Mouse (Mus musculus) midbrain, embryonic 16.5 days (tissue): ENCODE results near the gene Neto2. TPM values are rescaled to one million over a fixed set of nuclear protein-coding genes. Genes with fewer than 3 reads are reported as not detected.

Experiments used
- ATAC-seq: fragments of 200-750 bp; cut with Nextera tagmentation; 2 replicates; pipeline ENCODE4 v1.8.0; 2017; ENCODE audit warnings: moderate TSS enrichment
- H3K27ac ChIP-seq: fragments of 300-500 bp; sonication (generic); 2 replicates; pipeline ENCODE4 v1.5.1; 2014; ENCODE audit warnings: mild to moderate bottlenecking, low read length, mixed read lengths
- H3K27me3 ChIP-seq: fragments of 300-500 bp; sonication (generic); 2 replicates; pipeline ENCODE4 v1.6.1; 2014; ENCODE audit warnings: low read depth, low read length, mixed read lengths; ENCODE audit not compliant: control insufficient read depth, insufficient read depth
- H3K36me3 ChIP-seq: fragments of 300-500 bp; sonication (generic); 2 replicates; pipeline ENCODE4 v1.6.1; 2014; ENCODE audit warnings: mild to moderate bottlenecking, low read length, moderate library complexity, mixed read lengths; ENCODE audit not compliant: control insufficient read depth, insufficient read depth
- H3K4me1 ChIP-seq: fragments of 300-500 bp; sonication (generic); 2 replicates; pipeline ENCODE4 v1.6.1; 2014; ENCODE audit warnings: mild to moderate bottlenecking, low read length, mixed read lengths; ENCODE audit not compliant: control insufficient read depth, insufficient read depth
- H3K4me2 ChIP-seq: fragments of 300-500 bp; sonication (generic); 2 replicates; pipeline ENCODE4 v1.6.1; 2014; ENCODE audit warnings: mild to moderate bottlenecking, low read length, mixed read lengths
- H3K4me3 ChIP-seq: fragments of 300-500 bp; sonication (generic); 2 replicates; pipeline ENCODE4 v1.5.1; 2014; ENCODE audit warnings: low read depth, mild to moderate bottlenecking, low read length, moderate library complexity, mixed read lengths
- H3K9ac ChIP-seq: fragments of 300-500 bp; sonication (generic); 2 replicates; pipeline ENCODE4 v1.6.1; 2014; ENCODE audit warnings: low read depth, low read length, mixed read lengths
- H3K9me3 ChIP-seq: fragments of 300-500 bp; sonication (generic); replicated peaks from 2 replicates; pipeline ENCODE4 v1.6.1; 2014; ENCODE audit warnings: mild to moderate bottlenecking, low read length, mixed read lengths; ENCODE audit not compliant: control insufficient read depth, poor library complexity, severe bottlenecking
- WGBS: fragments of 180-500 bp; shearing (Covaris S2); extraction: QIAGEN DNeasy Blood & Tissue Kit; methylation state at CpG from one replicate; pipeline ENCODE4 v1.1.7; 2014; 5-methylcytosine and 5-hydroxymethylcytosine counted together
- polyA plus RNA-seq: library from polyadenylated mRNA; unstranded; fragments of >200 nt; fragmentation: Nextera tagmentation; extraction: Ambion mirVana; gene quantifications from 2 replicates; pipeline ENCODE4 v1.2.1, GENCODE M21; 2015

The Neto2 gene
- polyA plus RNA-seq, 1 experiment from 2014 or later: 61.7 TPM

DNA sequence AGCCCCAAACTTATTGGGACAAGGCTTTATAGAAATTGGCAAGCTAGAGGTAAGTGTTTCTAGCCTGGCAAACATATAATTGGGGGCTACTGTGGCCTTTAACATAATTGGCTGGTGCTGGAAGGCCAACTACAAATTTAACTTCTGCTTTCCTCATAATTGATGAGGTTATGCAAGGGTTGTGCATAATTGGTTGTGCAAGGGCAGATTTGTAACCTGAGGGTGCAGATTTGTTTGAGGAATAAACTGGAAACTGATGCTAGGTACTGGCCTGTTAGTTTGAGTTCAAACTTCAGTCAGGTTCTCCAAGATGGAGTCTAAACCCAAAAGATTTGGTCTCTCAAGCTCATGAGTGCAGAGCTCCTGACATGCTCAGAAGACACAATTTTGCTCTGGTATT, 92.9 kb downstream of the Neto2 start:
- H3K9ac ChIP-seq: no peak overlapping the region
- no peak overlapping the region for H3K27ac ChIP-seq
- H3K27me3 ChIP-seq: no peaks in the 10 kb centered on the region
- no peak overlapping the region for H3K4me2 ChIP-seq
- H3K4me3 ChIP-seq: no peak overlapping the region
- H3K9me3 ChIP-seq: no peaks in the 10 kb centered on the region
- H3K4me1 ChIP-seq: no peaks in the 10 kb centered on the region
- H3K36me3 ChIP-seq: no peaks in the 10 kb centered on the region
- no peak for ATAC-seq

DNA sequence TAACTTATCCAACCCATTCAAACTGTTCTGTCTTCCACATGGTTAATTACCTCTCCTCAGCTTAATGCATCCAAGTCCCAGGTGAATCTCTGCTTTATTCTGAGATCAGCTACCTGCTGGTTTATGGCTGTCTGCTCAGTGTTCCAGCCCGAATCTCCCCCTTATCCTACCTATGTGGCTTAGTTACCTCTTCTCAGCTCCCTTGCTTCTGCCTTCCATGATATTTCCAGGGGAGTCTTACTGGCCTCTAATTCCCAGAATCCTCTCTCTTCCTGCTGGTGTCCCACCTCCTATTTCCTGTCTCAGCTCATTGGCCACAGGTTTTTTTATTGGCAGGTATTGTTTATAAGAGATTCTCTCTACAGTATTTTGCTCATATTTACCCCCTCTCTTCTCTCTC, 93.8 kb downstream of the Neto2 start:
- Histone ChIP-seq H3K4me3 (no peak overlapping the region), H3K27me3 (no peaks in the 10 kb centered on the region), H3K4me1 (no peaks in the 10 kb centered on the region), H3K27ac (no peak overlapping the region), H3K36me3 (no peaks in the 10 kb centered on the region), H3K9me3 (no peaks in the 10 kb centered on the region), H3K4me2 (no peak overlapping the region), H3K9ac (no peak overlapping the region)
- no peak for ATAC-seq
- WGBS: 86% methylated on average over 1 of the region's 1 CpGs

DNA sequence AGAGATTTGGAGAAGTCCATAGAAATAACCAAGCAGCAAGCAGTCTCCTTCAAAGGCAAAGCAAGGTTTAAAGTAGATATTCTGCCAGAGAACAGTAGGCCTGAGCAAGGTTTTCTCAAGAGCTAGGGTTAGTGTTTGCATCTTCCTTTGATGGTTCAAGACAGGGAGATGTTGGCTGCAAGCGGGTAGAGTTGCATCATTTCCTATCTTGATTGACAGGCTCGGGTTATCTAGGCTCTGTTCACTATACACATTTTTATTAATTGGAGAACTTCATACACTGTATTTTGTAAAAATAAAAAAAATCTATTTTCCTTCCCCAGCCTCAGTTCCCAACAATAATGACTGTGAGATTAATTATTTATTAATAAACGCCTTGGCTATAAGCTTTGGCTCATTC, 94.2 kb downstream of the Neto2 start:
- ATAC-seq: no peak
- WGBS: 95% methylated on average over 3 of the region's 3 CpGs
- H3K27me3 ChIP-seq: no peaks in the 10 kb centered on the region
- no peak overlapping the region for H3K4me3 ChIP-seq
- H3K4me2 ChIP-seq: no peak overlapping the region
- H3K4me1 ChIP-seq: no peaks in the 10 kb centered on the region
- no peak overlapping the region for H3K27ac ChIP-seq
- no peaks in the 10 kb centered on the region for H3K36me3 ChIP-seq
- no peak overlapping the region for H3K9ac ChIP-seq
- no peaks in the 10 kb centered on the region for H3K9me3 ChIP-seq

DNA sequence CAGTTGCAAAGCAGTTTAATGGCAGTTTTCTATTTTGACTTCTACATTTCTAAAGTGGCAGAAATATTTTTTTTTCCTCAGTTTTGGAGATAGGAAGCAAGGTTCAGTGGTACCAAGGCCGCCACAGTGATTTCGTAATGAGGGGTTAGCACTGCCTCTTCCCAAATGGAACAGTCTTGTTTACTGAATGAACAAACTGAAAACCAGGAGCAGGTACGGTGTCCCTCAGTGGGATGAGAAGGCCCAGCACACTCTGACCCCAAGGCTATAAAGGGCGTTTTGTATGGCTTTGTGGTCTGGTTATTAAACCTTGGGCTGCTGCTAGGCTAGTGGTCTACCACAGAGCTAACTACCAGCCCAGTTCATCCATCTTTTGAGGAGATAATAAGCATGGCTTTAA, 96.5 kb downstream of the Neto2 start:
- H3K36me3 ChIP-seq: no peaks in the 10 kb centered on the region
- no peaks in the 10 kb centered on the region for H3K9me3 ChIP-seq
- H3K27me3 ChIP-seq: no peaks in the 10 kb centered on the region
- WGBS: 89% methylated on average over 4 of the region's 4 CpGs
- H3K4me2 ChIP-seq: no peak overlapping the region
- no peaks in the 10 kb centered on the region for H3K4me1 ChIP-seq
- H3K9ac ChIP-seq: no peak overlapping the region
- ATAC-seq: no peak
- no peak overlapping the region for H3K4me3 ChIP-seq
- H3K27ac ChIP-seq: no peak overlapping the region

DNA sequence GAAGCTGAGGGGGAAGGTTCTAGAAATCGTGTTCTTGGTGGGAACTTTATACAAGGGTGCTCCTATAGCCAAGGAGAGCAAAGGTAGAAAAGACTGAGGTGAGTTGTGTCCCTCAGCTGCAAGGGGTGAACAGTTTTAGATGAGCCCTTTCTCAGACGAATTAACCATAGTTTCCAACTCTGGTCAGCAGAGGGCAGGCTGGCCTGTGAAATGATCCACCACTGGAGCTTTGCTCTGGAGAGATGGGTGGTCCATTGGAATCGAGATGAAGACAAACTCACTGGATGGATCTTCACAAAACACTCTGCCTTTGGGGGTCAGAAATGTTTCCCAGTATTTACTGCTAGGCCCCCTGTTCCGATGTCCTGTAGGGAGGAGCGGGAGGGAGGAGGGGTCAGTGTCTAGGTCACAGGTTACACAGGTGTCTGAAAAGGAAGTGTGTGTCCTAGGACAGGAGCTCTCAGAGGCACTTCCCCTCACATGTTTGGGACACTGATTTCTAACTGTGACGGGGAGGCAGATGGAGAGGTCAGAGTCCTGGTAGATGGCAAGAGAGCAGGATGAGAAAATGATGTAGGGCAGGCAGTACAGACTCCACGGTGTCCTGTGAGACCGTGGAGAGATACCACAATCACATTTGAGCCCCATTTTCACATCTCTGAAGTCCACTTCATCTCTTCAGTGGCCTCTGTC, 97.4 kb downstream of the Neto2 start:
- Histone ChIP-seq H3K9me3 (no peaks in the 10 kb centered on the region), H3K9ac (no peak overlapping the region), H3K27ac (no peak overlapping the region), H3K4me3 (no peak overlapping the region), H3K27me3 (no peaks in the 10 kb centered on the region), H3K4me2 (no peak overlapping the region), H3K4me1 (no peaks in the 10 kb centered on the region), H3K36me3 (no peaks in the 10 kb centered on the region)
- WGBS: 36% methylated on average over 8 of the region's 8 CpGs
- ATAC-seq: no peak

DNA sequence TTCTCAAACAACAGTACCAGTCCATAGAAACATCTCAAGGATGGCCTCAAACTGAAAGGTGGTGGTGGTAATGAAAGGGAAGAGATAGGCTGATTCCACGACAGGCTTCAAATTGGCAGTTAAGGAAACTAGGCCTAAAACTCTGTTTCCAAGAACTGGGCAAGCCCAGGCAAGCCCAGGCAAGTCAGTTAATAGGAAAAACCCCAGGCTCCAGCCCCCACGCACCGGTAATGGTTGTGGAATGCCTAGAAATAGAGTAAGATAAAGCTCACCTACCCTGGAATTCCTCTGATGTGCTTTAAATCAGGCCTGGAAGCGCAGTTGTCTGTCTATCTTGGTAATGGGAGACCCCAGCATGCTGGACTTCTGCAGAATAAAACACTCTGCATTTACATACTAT, 98.0 kb downstream of the Neto2 start:
- no peaks in the 10 kb centered on the region for H3K36me3 ChIP-seq
- no peak for ATAC-seq
- no peaks in the 10 kb centered on the region for H3K4me1 ChIP-seq
- no peak overlapping the region for H3K9ac ChIP-seq
- H3K4me2 ChIP-seq: no peak overlapping the region
- WGBS: 80% methylated on average over 4 of the region's 4 CpGs
- no peaks in the 10 kb centered on the region for H3K27me3 ChIP-seq
- no peaks in the 10 kb centered on the region for H3K9me3 ChIP-seq
- H3K4me3 ChIP-seq: no peak overlapping the region
- H3K27ac ChIP-seq: no peak overlapping the region

DNA sequence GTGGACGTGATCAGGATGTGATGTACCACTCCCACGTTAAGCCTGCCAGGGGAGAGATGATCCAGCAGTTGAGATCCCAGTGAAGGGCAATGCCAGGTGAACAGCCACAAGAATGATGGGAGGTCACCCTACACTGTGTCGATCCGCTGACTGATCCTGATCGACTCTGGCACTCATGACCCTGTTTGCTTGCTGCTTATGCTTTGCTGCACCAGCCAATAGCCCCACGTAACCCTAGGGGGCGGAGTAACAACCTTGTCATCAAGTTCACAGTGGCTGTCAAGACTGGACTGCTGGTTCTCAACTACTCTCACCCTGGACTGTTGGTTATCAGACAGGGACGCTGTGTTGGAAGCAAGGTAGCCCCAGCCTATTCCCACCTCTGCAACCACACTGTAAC, 99.0 kb downstream of the Neto2 start:
- 86% methylated on average over 8 of the region's 8 CpGs for WGBS

DNA sequence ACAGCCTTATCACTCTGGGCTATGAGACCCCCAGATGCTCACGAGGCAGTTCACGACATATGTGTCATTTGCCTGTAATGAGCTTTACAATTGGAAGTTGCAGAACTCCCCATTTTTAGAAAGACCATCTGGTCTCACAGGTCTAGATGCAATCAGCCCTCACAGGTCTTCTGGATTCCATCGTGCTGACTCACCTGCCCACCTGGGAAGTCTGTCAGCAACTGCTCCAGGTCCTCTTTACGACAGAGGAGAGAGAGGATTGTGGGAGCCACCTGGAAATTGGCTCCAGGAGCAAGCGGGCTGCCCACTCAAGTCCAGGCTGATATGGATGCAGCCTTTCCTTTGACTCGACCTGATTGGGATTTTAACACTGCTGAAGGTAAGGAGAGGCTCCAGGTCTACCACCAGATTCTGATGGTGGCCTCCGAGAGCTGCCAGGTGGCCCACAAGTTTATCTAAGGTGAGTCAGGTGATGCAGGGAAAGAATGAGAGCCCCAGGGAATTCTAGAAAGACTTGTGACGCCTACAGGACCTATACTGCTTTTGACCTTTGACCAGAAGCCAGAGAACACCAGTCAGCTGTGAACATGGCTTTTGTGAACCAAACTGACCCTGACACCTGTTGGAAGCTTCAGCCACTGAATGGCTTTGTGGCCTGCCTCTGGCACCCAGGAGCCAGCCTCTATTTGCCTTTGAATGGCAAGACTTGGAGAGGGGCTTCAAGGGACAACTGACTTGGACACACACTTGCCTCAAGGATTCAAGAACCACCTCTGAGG, 103.1 kb downstream of the Neto2 start:
- Histone ChIP-seq H3K9me3 (no peaks in the 10 kb centered on the region), H3K27me3 (no peaks in the 10 kb centered on the region), H3K4me1 (no peaks in the 10 kb centered on the region), H3K4me3 (no peak overlapping the region), H3K4me2 (no peak overlapping the region), H3K27ac (no peak overlapping the region), H3K36me3 (no peaks in the 10 kb centered on the region), H3K9ac (no peak overlapping the region)
- WGBS: 72% methylated on average over 8 of the region's 8 CpGs
- no peak for ATAC-seq

More for the DNA sequence above, 99.0 kb downstream of the Neto2 start:
- Histone ChIP-seq H3K4me2 (no peak overlapping the region), H3K27me3 (no peaks in the 10 kb centered on the region), H3K9me3 (no peaks in the 10 kb centered on the region), H3K4me3 (no peak overlapping the region), H3K27ac (no peak overlapping the region), H3K9ac (no peak overlapping the region), H3K4me1 (no peaks in the 10 kb centered on the region), H3K36me3 (no peaks in the 10 kb centered on the region)
- no peak for ATAC-seq

DNA sequence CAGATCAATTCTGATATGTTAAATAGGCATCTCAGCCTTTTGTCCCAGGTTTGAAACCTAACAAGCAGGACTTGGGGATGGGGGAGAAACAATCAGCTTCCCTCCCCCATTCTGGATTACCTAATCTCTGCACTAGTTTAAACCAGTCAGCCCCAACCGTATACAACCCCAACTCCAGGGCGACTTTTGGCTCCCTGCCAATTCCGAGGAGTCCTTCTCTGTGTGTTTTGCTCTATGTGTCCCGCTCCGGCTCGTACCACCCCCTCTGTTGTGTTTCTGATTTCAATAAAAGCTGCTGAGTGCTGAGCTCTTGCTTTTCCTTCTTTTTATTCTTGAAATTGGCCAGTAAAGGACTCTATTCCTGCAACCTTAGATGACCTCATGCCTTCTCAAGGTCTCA, 105.3 kb downstream of the Neto2 start:
- ATAC-seq: no peak
- WGBS: 33% methylated on average over 6 of the region's 6 CpGs
- no peak overlapping the region for H3K27ac ChIP-seq

More for the DNA sequence above, 105.3 kb downstream of the Neto2 start:
- Histone ChIP-seq H3K4me2 (no peak overlapping the region), H3K4me1 (no peaks in the 10 kb centered on the region), H3K9me3 (no peaks in the 10 kb centered on the region), H3K27me3 (no peaks in the 10 kb centered on the region), H3K36me3 (no peaks in the 10 kb centered on the region), H3K9ac (no peak overlapping the region), H3K4me3 (no peak overlapping the region)
